Mouse (Mus musculus) retina, postnatal 1 day (tissue): Measurements from ENCODE around the gene Atad2b.

Experiments used
- DNase-seq: peaks from one replicate; pipeline ENCODE4 v3.0.0-alpha.2; 2012

The Atad2b gene

DNA sequence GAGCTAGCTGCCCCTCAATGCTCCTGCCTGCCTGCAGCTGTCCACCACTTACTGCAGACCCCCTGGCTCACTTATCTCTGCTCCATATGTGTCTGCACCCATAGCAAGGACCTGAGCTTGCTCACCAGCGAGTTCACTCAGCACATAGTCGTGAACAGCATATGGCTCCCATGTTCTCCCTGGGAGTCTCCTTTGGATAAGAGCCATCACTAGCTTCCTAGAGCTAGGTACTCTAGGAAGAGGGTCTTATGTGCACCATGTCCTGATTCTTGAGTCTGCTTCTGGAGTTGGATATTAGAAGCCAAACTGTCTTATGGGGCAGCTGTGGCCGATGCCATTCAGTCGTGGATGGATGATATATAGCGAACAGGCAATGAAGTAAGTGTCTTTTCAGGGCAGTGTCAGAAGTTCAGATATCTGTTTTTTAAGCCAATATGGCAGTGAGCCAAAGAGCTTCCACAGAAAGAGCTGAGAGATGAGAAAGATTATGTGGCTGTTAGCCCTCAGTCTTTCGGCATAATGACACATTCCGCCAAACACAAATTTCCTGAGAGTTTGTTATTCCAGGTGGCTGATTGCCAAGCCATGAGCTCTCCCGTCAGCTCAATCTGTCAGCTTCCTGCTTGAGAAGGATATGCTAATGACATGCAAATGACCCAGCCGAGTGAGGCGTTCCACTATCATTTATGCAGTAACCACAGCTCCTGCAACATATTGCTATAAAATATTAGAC lies 170.8 kb downstream of the Atad2b start:
- DNase-seq: peak; percentile 90

DNA sequence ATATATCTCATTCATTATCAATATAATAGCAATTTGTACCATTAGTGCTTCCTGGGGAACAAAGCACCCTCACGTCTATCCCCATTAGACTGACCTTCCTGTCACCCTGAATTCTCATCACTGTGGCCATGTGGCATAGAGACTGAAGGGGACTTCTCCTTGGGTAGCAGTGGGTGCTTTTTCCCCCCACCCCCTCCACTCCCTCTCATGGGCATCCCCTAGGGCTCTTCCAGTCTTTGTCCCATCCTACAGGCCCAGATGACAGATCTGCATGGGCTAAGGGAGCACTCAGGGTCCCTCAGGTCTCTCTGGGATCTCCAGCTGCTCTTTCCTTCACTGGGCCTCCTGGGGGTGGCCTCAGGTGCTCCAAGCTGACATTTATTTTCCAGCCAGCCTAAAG lies 171.5 kb downstream of the Atad2b start:
- peak; percentile 88 for DNase-seq
